Comparison of ENCODE assay signal across 8 mouse cellular contexts in genomic region chr8:123761266-123761882, GRCm38 (mm10). TPM values are rescaled to one million over a fixed set of nuclear protein-coding genes. Genes with fewer than 3 reads are reported as not detected.
DNase-seq lines count a peak whose midpoint lies in the region; ATAC-seq lines count a peak whose summit lies in the region.

No protein-coding gene starts in this region.

- peaks cover 6% of the 10 kb centered on the region; the same call in 1 of the 2 replicates for H3K27me3 ChIP-seq in neural tube, embryonic 12.5 days (replicated peaks)

- no peak for DNase-seq in neural tube, embryonic 10.5 days (ENCODE audit: extremely low spot score, low spot score)
- peak; percentile 69 for DNase-seq in cerebellum, adult 11-12 months
- peak; percentile 70 to 81 for DNase-seq in heart, adult 18-20 months
- peak; percentile 13 to 32 for DNase-seq in kidney, postnatal 36 days
- peak; percentile 29 for DNase-seq in testis, postnatal 14 days (ENCODE audit: low spot score)
- DNase-seq in layer of hippocampus, adult 18-20 months (ENCODE audit: low spot score in 2 of 2) = no peak

- 52% methylated on average over 12 of the region's 12 CpGs for WGBS in neural tube, embryonic 12.5 days

- H3K4me2 ChIP-seq in neural tube, embryonic 12.5 days (replicated peaks) = no peak overlapping the region

- H3K4me1 ChIP-seq in neural tube, embryonic 12.5 days = peaks cover 28% of the 10 kb centered on the region

- H3K9me3 ChIP-seq in neural tube, embryonic 12.5 days = no peaks in the 10 kb centered on the region

- 0 out of 2 replicates have a peak overlapping the region, but pooled peaks have one; percentile 10 for H3K27ac ChIP-seq in neural tube, embryonic 12.5 days

- H3K9ac ChIP-seq in neural tube, embryonic 12.5 days = no peak overlapping the region

- no peaks in the 10 kb centered on the region for H3K36me3 ChIP-seq in neural tube, embryonic 12.5 days

- no peak overlapping the region for H3K4me3 ChIP-seq in neural tube, embryonic 12.5 days

- ATAC-seq in neural tube, embryonic 12.5 days (ENCODE audit: low FRiP score, low read depth) = no peak
- ATAC-seq in erythroid progenitor cell, adult 5-6 weeks (replicated peaks; ENCODE audit: low FRiP score, poor library complexity, severe bottlenecking) = no peak

RNA-seq across cellular contexts. Expression of gene Rab4a, which starts 44.4 kb away (rescaled TPM):
- 73.0 and 74.2 TPM in 2 replicates for polyA plus RNA-seq in neural tube, embryonic 12.5 days (2016; fragmentation: Nextera tagmentation; extraction: Ambion mirVana)
- 1 to 10 TPM; 8.6 to 8.9 TPM for total RNA-seq in heart, adult 18-20 months (2021)
- 1.7 and 3.6 TPM in 2 replicates for total RNA-seq in erythroid progenitor cell, adult 5-6 weeks (2015; ENCODE audit: low replicate concordance)
- total RNA-seq in erythroid progenitor cell, adult 5-6 weeks (2017; ENCODE audit: low replicate concordance) = 3.3 TPM in 1 of 2 replicates, not detected in the other
- 10 to 100 TPM; 42.6 to 44.8 TPM for total RNA-seq in layer of hippocampus, adult 18-20 months (2021)

Comparison
In these comparisons a context has a peak if more than half of its experiments do, and no peak if none do; other contexts are left out.
1. DNase-seq: peak in cerebellum, adult 11-12 months (single experiment), heart, adult 18-20 months (2 of 2), kidney, postnatal 36 days (2 of 2) and testis, postnatal 14 days (single experiment); none in neural tube, embryonic 10.5 days (single experiment) and layer of hippocampus, adult 18-20 months (0 of 2).
2. RNA of gene Rab4a, which starts 44.4 kb away (total RNA-seq): 42.6 to 44.8 TPM in layer of hippocampus, adult 18-20 months; 8.6 to 8.9 TPM in heart, adult 18-20 months and 1.7 to 3.6 TPM in erythroid progenitor cell, adult 5-6 weeks; every median in the first group is over 4 times any median in the second.